Mouse (Mus musculus): Measurements from ENCODE around the gene Depdc5. TPM values are rescaled to one million over a fixed set of nuclear protein-coding genes. Genes with fewer than 3 reads are reported as not detected.

The Depdc5 gene
- total and polyA plus RNA-seq, 2 experiments from 2014 or later: 13.4 to 30.3 TPM

GRCm38 (mm10) chr5:32950077-32950476 lies 86.6 kb downstream of the Depdc5 start:
- peaks cover 47% of the 10 kb centered on the region for H3K36me3 ChIP-seq (ENCODE audit: insufficient read depth)
- WGBS: 93% methylated on average over 6 of the region's 6 CpGs
- DNase-seq: no peak

DNA sequence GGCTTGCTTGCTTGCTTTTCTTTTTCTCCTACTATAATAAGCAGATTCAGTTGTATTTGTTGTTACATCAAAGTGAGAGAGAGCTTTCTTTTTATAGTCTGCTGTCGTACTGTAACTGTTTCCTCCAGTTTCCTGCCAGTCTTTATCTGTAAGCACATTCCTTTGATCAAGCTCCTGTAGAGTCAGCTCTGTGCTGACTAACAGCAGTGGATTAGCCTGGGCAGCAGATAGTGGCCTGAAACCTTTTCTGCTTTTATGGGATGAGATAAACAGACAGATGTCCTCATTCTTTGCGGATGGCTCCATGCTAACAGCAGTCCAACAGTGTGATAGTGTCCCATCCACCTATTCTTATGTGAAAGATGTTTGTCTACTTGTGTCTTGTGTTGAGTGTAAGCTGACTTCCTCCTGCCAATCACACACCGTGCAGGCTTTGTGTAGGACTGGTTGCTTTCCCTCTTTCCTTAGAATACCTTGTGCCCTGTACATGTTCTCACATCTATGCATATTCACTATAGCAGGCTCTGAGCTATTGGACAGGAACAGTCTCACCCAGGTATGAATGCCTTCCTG lies 87.3 kb downstream of the Depdc5 start:
- Histone ChIP-seq H3K4me3 (ENCODE audit: low read depth, low read length) (no peak overlapping the region), H3K27me3 (ENCODE audit: insufficient read depth, low read length) (no peaks in the 10 kb centered on the region), H3K27ac (ENCODE audit: low read depth, low read length) (no peak overlapping the region), H3K36me3 (ENCODE audit: insufficient read depth) (peaks cover 44% of the 10 kb centered on the region), H3K4me1 (ENCODE audit: insufficient read depth) (no peaks in the 10 kb centered on the region), H3K4me2 (ENCODE audit: low read depth) (no peak overlapping the region), H3K9me3 (ENCODE audit: low read length) (no peaks in the 10 kb centered on the region), H3K9ac (no peak overlapping the region)
- DNase-seq: no peak
- no peak for TF ChIP-seq CTCF (IDR thresholded peaks at IDR 0.05; ENCODE audit: low read depth)
- 86% methylated on average over 3 of the region's 3 CpGs for whole genome bisulfite sequencing
- no peak for ATAC-seq

More at GRCm38 (mm10) chr5:32950077-32950476, 86.6 kb downstream of the Depdc5 start:
- no peaks in the 10 kb centered on the region for H3K9me3 ChIP-seq (ENCODE audit: low read length)
- no peaks in the 10 kb centered on the region for H3K27me3 ChIP-seq (ENCODE audit: insufficient read depth, low read length)
- no peak overlapping the region for H3K9ac ChIP-seq
- no peak overlapping the region for H3K4me3 ChIP-seq (ENCODE audit: low read depth, low read length)
- no peak overlapping the region for H3K27ac ChIP-seq (ENCODE audit: low read depth, low read length)
- H3K4me2 ChIP-seq (ENCODE audit: low read depth): no peak overlapping the region
- no peaks in the 10 kb centered on the region for H3K4me1 ChIP-seq (ENCODE audit: insufficient read depth)
- no peak for ATAC-seq
- TF ChIP-seq CTCF (IDR thresholded peaks at IDR 0.05; ENCODE audit: low read depth): no peak

DNA sequence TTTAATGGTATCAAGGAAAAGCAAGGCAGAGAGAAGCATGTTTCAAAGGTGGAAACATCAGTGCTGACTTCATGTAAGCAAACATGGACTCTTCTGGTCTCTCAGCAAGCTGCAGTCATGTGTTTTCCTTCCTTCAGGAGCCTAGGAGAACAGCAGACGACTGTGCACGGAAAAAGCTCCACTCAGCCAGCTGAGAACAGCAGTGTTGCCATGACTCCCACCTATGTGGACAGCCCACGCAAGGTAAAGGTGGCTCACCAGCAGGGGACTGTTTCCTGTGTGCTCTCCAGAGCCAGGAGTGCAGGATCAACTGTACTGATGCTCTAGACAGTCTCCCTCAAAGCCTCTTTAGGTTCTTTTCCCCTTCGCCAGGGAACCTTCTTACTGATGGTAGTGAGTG lies 92.2 kb downstream of the Depdc5 start:
- Histone ChIP-seq H3K9me3 (ENCODE audit: low read length) (no peaks in the 10 kb centered on the region), H3K4me2 (ENCODE audit: low read depth) (no peak overlapping the region), H3K36me3 (ENCODE audit: insufficient read depth) (peaks cover 17% of the 10 kb centered on the region), H3K27ac (ENCODE audit: low read depth, low read length) (no peak overlapping the region), H3K4me3 (ENCODE audit: low read depth, low read length) (no peak overlapping the region), H3K27me3 (ENCODE audit: insufficient read depth, low read length) (no peaks in the 10 kb centered on the region), H3K9ac (no peak overlapping the region), H3K4me1 (ENCODE audit: insufficient read depth) (no peaks in the 10 kb centered on the region)
- no peak for TF ChIP-seq CTCF (IDR thresholded peaks at IDR 0.05; ENCODE audit: low read depth)
- no peak for ATAC-seq
- 93% methylated on average over 4 of the region's 4 CpGs for WGBS
- DNase-seq: no peak

- WGBS: 80% methylated on average over 3 of the region's 3 CpGs
- no peak overlapping the region for H3K27ac ChIP-seq (ENCODE audit: low read depth, low read length)
- H3K9me3 ChIP-seq (ENCODE audit: low read length): no peaks in the 10 kb centered on the region
- TF ChIP-seq CTCF (IDR thresholded peaks at IDR 0.05; ENCODE audit: low read depth): no peak
- peaks cover 31% of the 10 kb centered on the region for H3K36me3 ChIP-seq (ENCODE audit: insufficient read depth)
- H3K27me3 ChIP-seq (ENCODE audit: insufficient read depth, low read length): no peaks in the 10 kb centered on the region
- no peak overlapping the region for H3K4me3 ChIP-seq (ENCODE audit: low read depth, low read length)
- H3K9ac ChIP-seq: no peak overlapping the region
- no peaks in the 10 kb centered on the region for H3K4me1 ChIP-seq (ENCODE audit: insufficient read depth)
- DNase-seq (no peak), ATAC-seq (no peak)
- no peak overlapping the region for H3K4me2 ChIP-seq (ENCODE audit: low read depth)
Measured at GRCm38 (mm10) chr5:32961616-32962015, 98.1 kb downstream of the Depdc5 start.

DNA sequence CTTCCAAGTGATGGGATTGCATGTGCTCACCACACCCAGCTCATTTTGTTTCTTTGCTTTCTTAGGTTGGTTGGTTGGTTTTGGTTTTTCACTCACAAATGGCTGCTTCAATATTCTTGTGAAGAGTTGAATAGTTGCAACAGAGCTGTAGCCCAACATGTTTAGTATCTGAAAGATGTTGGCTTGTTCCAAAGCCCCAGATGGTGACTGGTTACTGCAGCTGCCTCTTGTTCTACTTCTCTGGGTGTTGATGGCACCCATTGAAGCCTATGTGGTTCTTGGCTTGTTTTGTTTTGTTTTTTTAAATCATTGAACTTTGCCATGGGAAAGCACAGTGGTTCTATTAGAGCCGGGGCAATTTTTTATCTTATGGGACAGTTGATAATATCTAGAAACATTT lies 99.1 kb downstream of the Depdc5 start:
- 100% methylated on average over 1 of the region's 1 CpGs for WGBS

DNA sequence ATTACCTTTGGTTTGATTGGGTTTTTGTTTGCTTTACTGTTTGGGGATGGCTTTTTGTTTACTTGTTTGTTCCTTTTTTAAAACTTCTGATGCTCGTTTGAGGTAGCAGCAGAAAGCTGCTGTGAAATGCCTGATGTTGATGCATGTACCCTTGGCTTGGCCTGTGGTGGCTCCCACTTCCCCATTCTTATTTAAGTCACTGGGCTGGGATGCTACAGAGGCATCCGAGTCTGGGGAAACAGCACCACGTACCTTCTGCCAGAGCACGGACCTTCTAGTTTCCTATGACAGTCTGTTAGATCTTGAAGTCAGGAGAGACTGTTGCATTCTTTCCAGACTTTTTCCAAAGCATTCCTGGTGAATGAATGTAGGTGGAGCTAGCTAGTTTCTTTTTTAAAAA lies 113.0 kb downstream of the Depdc5 start:
- TF ChIP-seq CTCF (IDR thresholded peaks at IDR 0.05; ENCODE audit: low read depth): no peak
- no peaks in the 10 kb centered on the region for H3K4me1 ChIP-seq (ENCODE audit: insufficient read depth)
- WGBS: 78% methylated on average over 4 of the region's 4 CpGs
- H3K36me3 ChIP-seq (ENCODE audit: insufficient read depth): peaks cover 33% of the 10 kb centered on the region
- no peak overlapping the region for H3K9ac ChIP-seq
- no peak overlapping the region for H3K27ac ChIP-seq (ENCODE audit: low read depth, low read length)
- ATAC-seq (no peak), DNase-seq (no peak)
- H3K4me2 ChIP-seq (ENCODE audit: low read depth): no peak overlapping the region
- no peaks in the 10 kb centered on the region for H3K27me3 ChIP-seq (ENCODE audit: insufficient read depth, low read length)
- no peak overlapping the region for H3K4me3 ChIP-seq (ENCODE audit: low read depth, low read length)
- H3K9me3 ChIP-seq (ENCODE audit: low read length): no peaks in the 10 kb centered on the region

More for the DNA sequence above, 99.1 kb downstream of the Depdc5 start:
- no peak for DNase-seq
- Histone ChIP-seq H3K9ac (no peak overlapping the region), H3K27ac (ENCODE audit: low read depth, low read length) (no peak overlapping the region), H3K4me1 (ENCODE audit: insufficient read depth) (no peaks in the 10 kb centered on the region), H3K36me3 (ENCODE audit: insufficient read depth) (peaks cover 28% of the 10 kb centered on the region), H3K4me2 (ENCODE audit: low read depth) (no peak overlapping the region), H3K27me3 (ENCODE audit: insufficient read depth, low read length) (no peaks in the 10 kb centered on the region), H3K9me3 (ENCODE audit: low read length) (no peaks in the 10 kb centered on the region), H3K4me3 (ENCODE audit: low read depth, low read length) (no peak overlapping the region)
- no peak for ATAC-seq
- no peak for TF ChIP-seq CTCF (IDR thresholded peaks at IDR 0.05; ENCODE audit: low read depth)

- peaks cover 33% of the 10 kb centered on the region for H3K36me3 ChIP-seq (ENCODE audit: insufficient read depth)
- no peaks in the 10 kb centered on the region for H3K4me1 ChIP-seq (ENCODE audit: insufficient read depth)
- no peaks in the 10 kb centered on the region for H3K9me3 ChIP-seq (ENCODE audit: low read length)
- ATAC-seq: no peak
- H3K27ac ChIP-seq (ENCODE audit: low read depth, low read length): no peak overlapping the region
- H3K4me3 ChIP-seq (ENCODE audit: low read depth, low read length): no peak overlapping the region
- no peak for DNase-seq
- no peaks in the 10 kb centered on the region for H3K27me3 ChIP-seq (ENCODE audit: insufficient read depth, low read length)
- H3K4me2 ChIP-seq (ENCODE audit: low read depth): no peak overlapping the region
- no peak for TF ChIP-seq CTCF (IDR thresholded peaks at IDR 0.05; ENCODE audit: low read depth)
- H3K9ac ChIP-seq: no peak overlapping the region
Measured at GRCm38 (mm10) chr5:32977179-32977578, 113.7 kb downstream of the Depdc5 start.

Measured in forebrain, postnatal 0 days (tissue).